Mouse (Mus musculus) 3134 (cell line): Measurements from ENCODE around the gene Scube1.

Source experiments
- DNase-seq: peaks from one replicate; pipeline ENCODE4 v3.0.0-alpha.2; 2011; ENCODE audit warnings: low spot score; ENCODE audit not compliant: insufficient read length; ENCODE audit errors: extremely low read depth

The Scube1 gene

GRCm38 (mm10) chr15:83570641-83571040, 154.2 kb downstream of the Scube1 start:
- DNase-seq, result no peak

- DNase-seq, result no peak
Measured at GRCm38 (mm10) chr15:83569682-83570081, 155.1 kb downstream of the Scube1 start.

DNA sequence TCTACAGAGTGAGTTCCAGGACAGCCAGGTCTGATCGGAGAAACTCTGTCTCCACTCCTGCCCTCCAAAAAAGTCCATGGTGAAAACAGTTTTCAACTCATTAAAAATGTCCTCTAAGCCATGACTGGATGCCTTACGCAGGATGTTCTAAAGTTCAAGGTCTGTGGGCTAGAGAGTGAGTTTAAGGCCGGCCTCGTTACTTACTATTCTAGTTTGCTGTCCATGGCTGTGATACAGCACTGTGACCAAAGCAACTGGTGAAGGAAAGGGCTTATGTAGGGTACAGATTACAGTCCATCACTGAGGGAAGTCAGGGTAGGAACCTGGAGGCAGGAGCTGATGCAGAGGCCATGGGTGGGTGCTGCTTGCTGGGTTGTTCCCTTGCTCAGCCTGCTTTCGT, 156.3 kb downstream of the Scube1 start:
- DNase-seq, result no peak

DNA sequence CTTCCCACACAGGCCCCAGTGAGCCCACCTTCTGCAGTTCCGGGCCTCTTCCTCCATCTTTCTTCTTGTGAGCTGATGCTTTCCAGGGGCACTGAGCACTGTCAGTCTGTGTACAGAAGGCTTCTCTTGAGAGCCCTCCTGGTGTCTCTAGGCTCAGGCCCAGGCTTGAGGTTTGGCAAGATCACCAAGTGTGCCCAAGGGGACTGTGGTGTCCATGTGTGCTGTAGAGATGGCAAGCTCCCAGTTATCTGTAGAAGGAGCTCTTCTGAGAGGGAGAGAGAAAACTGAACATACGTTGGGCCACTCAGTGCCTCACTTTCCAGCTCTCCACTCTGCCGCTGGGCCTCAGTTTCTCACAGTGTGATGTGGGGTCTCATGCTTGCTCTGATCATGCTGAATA, 157.1 kb downstream of the Scube1 start:
- DNase-seq, result peak; percentile 54

GRCm38 (mm10) chr15:83566006-83566405, 158.8 kb downstream of the Scube1 start:
- peak; percentile 60 for DNase-seq

DNA sequence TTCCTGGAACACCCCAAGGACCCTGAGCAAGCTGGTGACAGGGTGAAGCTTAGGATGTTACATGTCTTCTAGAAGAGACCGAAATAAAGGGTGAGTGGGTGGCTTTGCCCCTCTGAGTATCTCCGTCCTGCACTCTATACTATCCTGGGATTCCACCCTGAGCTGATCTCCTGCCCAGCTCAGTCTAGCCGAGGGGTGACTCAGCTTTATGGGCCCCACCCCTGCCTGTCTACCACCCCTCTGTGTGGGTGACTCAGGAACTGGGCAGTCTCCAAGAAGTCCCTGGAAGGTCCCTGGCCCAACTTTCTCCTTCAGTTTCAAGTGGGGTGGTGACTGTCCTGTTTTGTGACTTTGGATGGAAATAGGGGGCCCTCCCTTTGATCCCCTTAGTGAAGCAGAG, 159.4 kb downstream of the Scube1 start:
- DNase-seq, result peak; percentile 64

DNA sequence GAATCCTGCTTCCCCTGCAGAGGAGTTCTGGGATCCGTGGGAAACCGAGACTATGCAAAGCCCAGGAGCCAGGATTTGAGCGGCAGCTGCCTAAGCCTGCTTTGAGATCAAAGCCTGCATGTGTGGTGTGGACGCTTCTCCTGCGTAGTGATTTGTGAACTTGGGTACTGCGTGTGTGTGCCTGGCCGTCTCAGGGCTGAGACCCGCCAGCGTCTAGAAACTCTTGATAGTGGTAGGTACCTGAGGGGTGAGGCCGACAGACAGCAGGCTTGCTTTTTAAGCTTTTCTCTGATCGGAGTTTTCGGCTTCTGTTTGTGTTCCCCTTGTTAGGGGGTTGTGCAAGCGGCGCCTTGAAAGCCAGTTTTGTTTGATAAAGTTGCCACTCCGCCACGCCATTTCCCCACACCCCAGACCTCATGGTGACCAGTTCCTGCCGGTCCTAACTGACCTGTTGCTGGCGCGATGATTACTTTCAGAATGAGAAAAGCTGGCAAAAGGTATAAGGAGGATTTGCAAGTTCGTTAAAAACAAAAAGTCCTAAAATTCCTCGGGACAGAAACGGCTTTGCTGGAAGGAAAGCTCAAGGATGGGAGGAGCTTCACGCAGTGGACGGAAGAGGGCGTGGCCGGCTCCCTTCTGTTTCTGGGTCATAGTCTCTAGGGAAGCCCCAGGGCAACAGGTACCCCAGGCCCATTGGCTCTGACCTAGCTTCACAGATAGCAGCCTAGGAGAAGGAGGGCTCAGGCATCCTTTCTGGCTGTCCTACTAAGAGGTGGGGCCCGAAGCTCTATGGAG, 160.8 kb downstream of the Scube1 start:
- DNase-seq, result peak; percentile 53

DNA sequence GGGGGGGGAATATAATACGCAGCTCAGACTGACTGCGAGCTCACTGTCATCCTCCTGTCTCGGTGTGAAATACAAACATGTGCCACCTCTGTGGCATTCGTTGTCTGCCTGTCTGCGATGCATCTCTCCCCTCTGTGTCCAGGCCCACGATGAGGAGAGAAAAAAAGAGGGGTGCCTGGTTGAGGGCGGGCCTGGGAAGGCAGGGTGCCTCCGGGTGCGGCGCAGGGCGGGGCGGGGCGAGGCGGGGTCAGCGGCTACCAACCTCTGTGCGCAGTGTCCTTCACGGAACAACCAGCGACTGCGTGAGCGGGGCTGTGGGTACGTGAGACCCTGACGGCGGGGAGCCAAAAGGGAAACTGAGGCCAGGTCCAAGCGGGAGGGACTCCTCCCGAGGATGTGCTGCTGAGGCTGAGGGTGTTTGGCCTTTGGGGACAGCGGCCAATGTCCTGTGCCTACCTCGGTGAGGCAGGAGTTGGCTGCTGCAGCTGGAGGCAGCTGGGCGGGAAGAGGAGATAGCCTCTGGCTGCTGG, 161.4 kb downstream of the Scube1 start, which contains the start of the genes Tspo and Mcat:
Gene Tspo, plus strand, starts transcription at position 266 of the 530 bp plus-strand sequence.
Gene Mcat, minus strand, starts transcription at position 461 of the 530 bp plus-strand sequence.
- peak; percentile 88 for DNase-seq

DNA sequence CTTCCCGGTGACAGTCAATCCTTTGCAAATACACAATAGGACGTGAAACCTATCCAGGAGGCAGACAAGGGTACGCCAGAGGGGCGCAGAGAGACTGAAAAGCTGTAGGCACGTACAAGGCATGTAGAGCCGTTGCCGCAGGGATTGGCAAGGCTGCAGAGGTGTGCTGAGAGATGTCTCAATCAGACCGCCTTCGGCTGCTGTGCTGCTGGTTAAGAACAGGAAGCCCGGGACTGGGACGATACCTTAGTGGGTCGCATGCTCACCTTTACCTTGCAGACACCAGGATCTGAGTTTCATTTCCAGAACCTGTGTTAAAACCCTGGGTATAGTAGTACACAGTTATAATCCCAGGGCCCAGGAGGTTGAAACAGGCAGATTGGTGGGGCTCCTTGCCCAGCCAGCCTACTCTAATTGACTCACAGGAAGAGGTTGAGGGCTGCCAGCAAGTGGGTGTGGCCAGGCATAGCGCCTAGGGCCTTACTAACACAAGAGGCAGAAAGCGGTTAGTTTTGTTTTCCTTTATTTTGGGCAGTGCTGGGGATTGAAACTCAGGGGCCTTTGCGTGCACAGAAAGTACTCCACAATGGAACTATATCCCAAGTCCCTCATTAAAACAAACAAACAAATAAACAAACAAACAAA, 162.1 kb downstream of the Scube1 start:
- DNase-seq, result peak; percentile 73

- no peak for DNase-seq
Measured at GRCm38 (mm10) chr15:83560941-83561477, 163.8 kb downstream of the Scube1 start.

DNA sequence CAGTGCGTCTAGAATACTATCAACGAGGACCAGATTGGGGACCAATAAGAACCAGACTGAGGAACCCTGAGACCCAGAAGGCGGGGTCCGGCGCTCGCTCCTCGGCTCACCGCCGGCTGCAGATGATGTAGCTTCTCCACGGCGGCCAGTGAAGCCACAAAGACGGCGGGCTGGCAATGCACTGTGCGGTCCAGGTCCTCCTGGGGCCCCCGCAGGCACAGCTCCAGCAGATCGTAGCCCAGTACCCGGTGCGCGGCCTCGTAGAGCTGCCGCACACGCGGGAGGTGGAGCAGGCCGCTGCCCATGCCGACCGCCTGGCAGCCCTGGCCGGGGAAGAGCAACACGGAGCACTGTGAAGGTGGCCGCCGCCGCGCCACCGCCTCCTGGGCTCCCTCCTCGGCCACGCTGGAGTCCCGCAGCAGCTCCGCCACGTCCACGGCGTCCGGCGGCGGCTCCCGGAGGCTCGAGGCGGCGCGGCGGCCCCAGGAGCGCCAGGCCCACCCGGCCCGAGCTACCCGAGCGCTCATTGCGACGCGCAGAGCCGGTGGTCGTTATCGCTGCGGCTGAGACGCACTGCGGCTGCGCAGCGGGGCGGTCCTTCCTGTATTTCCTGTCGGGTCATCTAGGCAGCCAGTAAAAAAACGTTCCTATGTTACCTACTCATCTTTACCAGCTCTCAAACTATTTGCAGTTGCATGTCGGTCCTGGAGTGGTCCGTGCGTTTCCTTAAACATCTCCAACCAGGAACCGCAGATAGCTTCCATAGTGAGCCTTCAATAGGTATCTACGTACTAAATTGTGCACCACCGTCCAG, 169.5 kb downstream of the Scube1 start:
- DNase-seq, result peak; percentile 86
